Mouse (Mus musculus): ENCODE data around the gene Apeh. TPM values are rescaled to one million over a fixed set of nuclear protein-coding genes. Genes with fewer than 3 reads are reported as not detected.

Apeh gene
- polyA plus RNA-seq, 1 experiment from 2014 or later = 54.5 TPM

DNA sequence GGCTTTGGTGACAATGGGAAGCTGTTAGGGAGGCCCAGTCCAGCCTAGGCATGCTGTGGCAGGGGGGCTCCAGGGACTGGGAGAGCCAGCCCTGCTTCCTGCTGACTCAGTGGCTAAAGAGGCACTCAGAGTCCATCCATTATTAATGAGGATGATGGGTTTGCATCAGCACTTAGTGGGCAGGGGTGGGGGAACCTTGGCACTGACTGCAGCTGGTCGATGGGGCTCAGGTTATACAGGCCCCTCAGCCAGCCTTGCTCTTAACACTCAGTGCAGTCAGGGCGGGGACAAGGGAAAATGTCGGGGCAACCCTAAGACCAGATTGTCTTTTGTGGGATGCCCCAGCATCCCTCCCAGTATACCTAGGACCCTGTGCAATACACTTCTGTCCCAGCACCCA lies 32.3 kb downstream of the Apeh start:
- no peak overlapping the region for H3K27ac ChIP-seq (ENCODE audit: low read length)
- H3K4me2 ChIP-seq (ENCODE audit: low read depth, low read length) = no peak overlapping the region
- ATAC-seq (replicated peaks; ENCODE audit: extremely low read depth, insufficient read depth, low FRiP score) = no peak
- peaks cover 16% of the 10 kb centered on the region for H3K36me3 ChIP-seq (ENCODE audit: control insufficient read depth, insufficient read depth)
- whole genome bisulfite sequencing = 78% methylated on average over 3 of the region's 3 CpGs
- H3K4me1 ChIP-seq (ENCODE audit: control insufficient read depth, insufficient read depth, low read length) = peaks cover 5% of the 10 kb centered on the region; the same call in 1 of the 2 replicates
- H3K9ac ChIP-seq (ENCODE audit: low read length) = no peak overlapping the region
- H3K4me3 ChIP-seq (ENCODE audit: low read length) = no peak overlapping the region
- H3K9me3 ChIP-seq (replicated peaks; ENCODE audit: control insufficient read depth, low read length) = no peaks in the 10 kb centered on the region
- H3K27me3 ChIP-seq (ENCODE audit: control insufficient read depth, insufficient read depth, low read length) = no peaks in the 10 kb centered on the region

DNA sequence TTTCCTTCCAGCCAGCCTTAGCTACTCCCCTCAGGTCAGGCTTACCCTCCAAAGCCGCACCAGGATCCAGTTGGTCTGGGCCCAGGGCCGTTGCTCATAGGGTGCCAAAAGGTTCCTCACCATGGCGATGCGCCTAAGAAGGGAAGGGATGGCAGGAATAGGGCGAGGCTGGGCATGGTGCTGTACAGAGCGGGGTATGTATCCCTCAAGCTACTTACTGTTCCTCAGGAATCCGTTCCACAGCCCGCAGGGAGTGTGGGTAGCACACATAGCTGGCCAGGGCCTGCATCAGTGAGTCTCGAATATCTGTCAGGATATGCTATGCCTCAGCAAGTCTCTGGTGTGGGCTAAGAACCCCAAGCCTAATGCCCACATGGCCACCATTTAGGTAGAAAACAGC lies 36.1 kb downstream of the Apeh start:
- no peak overlapping the region for H3K4me2 ChIP-seq (ENCODE audit: low read depth, low read length)
- H3K36me3 ChIP-seq (ENCODE audit: control insufficient read depth, insufficient read depth) = peaks cover 22% of the 10 kb centered on the region
- 91% methylated on average over 9 of the region's 9 CpGs for WGBS
- H3K27ac ChIP-seq (ENCODE audit: low read length) = no peak overlapping the region
- H3K4me3 ChIP-seq (ENCODE audit: low read length) = no peak overlapping the region
- no peak for ATAC-seq (replicated peaks; ENCODE audit: extremely low read depth, insufficient read depth, low FRiP score)
- H3K9me3 ChIP-seq (replicated peaks; ENCODE audit: control insufficient read depth, low read length) = no peaks in the 10 kb centered on the region
- H3K27me3 ChIP-seq (ENCODE audit: control insufficient read depth, insufficient read depth, low read length) = no peaks in the 10 kb centered on the region
- peaks cover 9% of the 10 kb centered on the region for H3K4me1 ChIP-seq (ENCODE audit: control insufficient read depth, insufficient read depth, low read length)
- H3K9ac ChIP-seq (ENCODE audit: low read length) = no peak overlapping the region

DNA sequence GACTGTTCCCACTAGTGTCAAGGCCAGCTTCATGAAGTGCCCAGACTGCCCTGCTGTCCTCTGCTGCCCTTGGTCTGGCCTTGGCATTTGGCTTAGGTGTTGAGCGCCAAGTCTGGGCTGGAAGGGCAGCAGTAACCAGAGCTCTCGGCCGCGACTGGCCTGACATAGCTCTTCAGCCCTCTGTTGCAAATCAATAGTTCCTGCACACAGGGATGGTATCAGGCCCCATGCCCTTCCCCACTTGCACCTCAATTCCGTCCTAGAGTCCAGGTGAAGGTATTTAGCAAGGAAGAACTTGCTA lies 37.2 kb downstream of the Apeh start:
- no peaks in the 10 kb centered on the region for H3K9me3 ChIP-seq (replicated peaks; ENCODE audit: control insufficient read depth, low read length)
- 82% methylated on average over 5 of the region's 5 CpGs for WGBS
- no peak overlapping the region for H3K27ac ChIP-seq (ENCODE audit: low read length)
- H3K4me3 ChIP-seq (ENCODE audit: low read length) = no peak overlapping the region
- H3K4me1 ChIP-seq (ENCODE audit: control insufficient read depth, insufficient read depth, low read length) = peaks cover 18% of the 10 kb centered on the region
- ATAC-seq (replicated peaks; ENCODE audit: extremely low read depth, insufficient read depth, low FRiP score) = no peak
- H3K9ac ChIP-seq (ENCODE audit: low read length) = no peak overlapping the region
- H3K27me3 ChIP-seq (ENCODE audit: control insufficient read depth, insufficient read depth, low read length) = no peaks in the 10 kb centered on the region
- no peak overlapping the region for H3K4me2 ChIP-seq (ENCODE audit: low read depth, low read length)
- H3K36me3 ChIP-seq (ENCODE audit: control insufficient read depth, insufficient read depth) = peaks cover 17% of the 10 kb centered on the region

GRCm38 (mm10) chr9:108056361-108057261 lies 37.8 kb downstream of the Apeh start:
- H3K4me3 ChIP-seq (ENCODE audit: low read length) = no peak overlapping the region
- WGBS = 84% methylated on average over 28 of the region's 28 CpGs

GRCm38 (mm10) chr9:108055661-108056237 lies 38.7 kb downstream of the Apeh start:
- Histone ChIP-seq H3K9me3 (replicated peaks; ENCODE audit: control insufficient read depth, low read length) (no peaks in the 10 kb centered on the region), H3K9ac (ENCODE audit: low read length) (no peak overlapping the region), H3K36me3 (ENCODE audit: control insufficient read depth, insufficient read depth) (peaks cover 25% of the 10 kb centered on the region), H3K4me3 (ENCODE audit: low read length) (no peak overlapping the region), H3K4me2 (ENCODE audit: low read depth, low read length) (no peak overlapping the region), H3K27ac (ENCODE audit: low read length) (no peak overlapping the region), H3K27me3 (ENCODE audit: control insufficient read depth, insufficient read depth, low read length) (no peaks in the 10 kb centered on the region), H3K4me1 (ENCODE audit: control insufficient read depth, insufficient read depth, low read length) (peaks cover 18% of the 10 kb centered on the region)
- 89% methylated on average over 6 of the region's 6 CpGs for WGBS
- no peak for ATAC-seq (replicated peaks; ENCODE audit: extremely low read depth, insufficient read depth, low FRiP score)

More at GRCm38 (mm10) chr9:108056361-108057261, 37.8 kb downstream of the Apeh start:
- no peak for ATAC-seq (replicated peaks; ENCODE audit: extremely low read depth, insufficient read depth, low FRiP score)
- Histone ChIP-seq H3K4me2 (ENCODE audit: low read depth, low read length) (no peak overlapping the region), H3K27ac (ENCODE audit: low read length) (no peak overlapping the region), H3K27me3 (ENCODE audit: control insufficient read depth, insufficient read depth, low read length) (no peaks in the 10 kb centered on the region), H3K9me3 (replicated peaks; ENCODE audit: control insufficient read depth, low read length) (no peaks in the 10 kb centered on the region), H3K36me3 (ENCODE audit: control insufficient read depth, insufficient read depth) (peaks cover 17% of the 10 kb centered on the region), H3K9ac (ENCODE audit: low read length) (no peak overlapping the region), H3K4me1 (ENCODE audit: control insufficient read depth, insufficient read depth, low read length) (peaks cover 18% of the 10 kb centered on the region)

DNA sequence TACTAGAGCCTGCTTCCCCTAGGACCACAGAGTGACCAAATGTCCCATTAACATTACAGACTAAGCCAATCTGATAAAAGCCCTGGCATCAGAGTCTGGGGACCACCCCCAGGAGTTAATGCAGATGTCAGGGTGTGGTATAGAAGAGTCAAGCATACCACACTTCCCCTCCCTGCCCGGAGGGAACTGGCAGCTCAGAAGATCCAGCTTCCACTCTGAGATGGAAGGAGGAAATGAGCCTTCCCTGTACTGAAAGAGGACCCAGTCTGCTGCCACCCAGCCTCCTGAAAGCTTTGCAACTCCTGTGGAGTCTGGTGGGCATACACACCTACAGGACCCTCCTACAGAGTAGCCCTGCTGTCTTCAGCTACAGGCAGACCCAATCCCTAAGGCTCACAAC lies 39.3 kb downstream of the Apeh start:
- no peak overlapping the region for H3K4me2 ChIP-seq (ENCODE audit: low read depth, low read length)
- no peak overlapping the region for H3K4me3 ChIP-seq (ENCODE audit: low read length)
- H3K27ac ChIP-seq (ENCODE audit: low read length) = no peak overlapping the region
- ATAC-seq (replicated peaks; ENCODE audit: extremely low read depth, insufficient read depth, low FRiP score) = no peak
- H3K27me3 ChIP-seq (ENCODE audit: control insufficient read depth, insufficient read depth, low read length) = no peaks in the 10 kb centered on the region
- H3K36me3 ChIP-seq (ENCODE audit: control insufficient read depth, insufficient read depth) = peaks cover 25% of the 10 kb centered on the region
- no peaks in the 10 kb centered on the region for H3K9me3 ChIP-seq (replicated peaks; ENCODE audit: control insufficient read depth, low read length)
- H3K4me1 ChIP-seq (ENCODE audit: control insufficient read depth, insufficient read depth, low read length) = peaks cover 14% of the 10 kb centered on the region
- WGBS = 65% methylated on average over 1 of the region's 1 CpGs
- H3K9ac ChIP-seq (ENCODE audit: low read length) = no peak overlapping the region

DNA sequence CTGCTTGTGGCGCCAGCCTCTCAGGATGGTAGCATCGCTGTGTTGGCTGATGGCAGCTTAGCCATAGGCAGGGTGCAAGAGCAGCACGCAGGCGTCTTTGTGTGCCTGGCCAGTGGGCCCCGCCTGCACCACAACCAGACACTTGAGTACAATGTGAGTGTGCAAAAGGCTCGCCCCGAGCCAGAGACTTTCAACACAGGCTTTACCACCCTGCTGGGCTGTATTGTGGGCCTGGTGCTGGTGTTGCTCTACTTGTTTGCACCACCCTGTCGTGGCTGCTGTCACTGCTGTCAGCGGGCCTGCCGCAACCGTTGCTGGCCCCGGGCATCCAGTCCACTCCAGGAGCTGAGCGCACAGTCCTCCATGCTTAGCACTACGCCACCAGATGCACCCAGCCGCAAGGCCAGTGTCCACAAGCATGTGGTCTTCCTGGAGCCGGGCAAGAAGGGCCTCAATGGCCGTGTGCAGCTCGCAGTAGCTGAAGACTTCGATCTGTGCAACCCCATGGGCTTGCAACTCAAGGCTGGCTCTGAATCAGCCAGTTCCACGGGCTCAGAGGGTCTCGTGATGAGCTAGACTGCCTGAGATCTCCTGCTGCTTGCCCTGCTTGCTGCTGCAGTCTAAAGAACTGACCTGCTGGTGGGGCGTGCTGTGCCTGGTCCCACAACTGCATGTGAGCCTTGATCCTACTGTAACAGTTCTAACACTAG lies 39.9 kb downstream of the Apeh start:
- ATAC-seq (replicated peaks; ENCODE audit: extremely low read depth, insufficient read depth, low FRiP score) = no peak
- 87% methylated on average over 22 of the region's 22 CpGs for WGBS
- Histone ChIP-seq H3K27ac (ENCODE audit: low read length) (no peak overlapping the region), H3K27me3 (ENCODE audit: control insufficient read depth, insufficient read depth, low read length) (no peaks in the 10 kb centered on the region), H3K4me3 (ENCODE audit: low read length) (no peak overlapping the region), H3K9ac (ENCODE audit: low read length) (no peak overlapping the region), H3K9me3 (replicated peaks; ENCODE audit: control insufficient read depth, low read length) (no peaks in the 10 kb centered on the region), H3K36me3 (ENCODE audit: control insufficient read depth, insufficient read depth) (peaks cover 25% of the 10 kb centered on the region), H3K4me1 (ENCODE audit: control insufficient read depth, insufficient read depth, low read length) (peaks cover 19% of the 10 kb centered on the region), H3K4me2 (ENCODE audit: low read depth, low read length) (no peak overlapping the region)

DNA sequence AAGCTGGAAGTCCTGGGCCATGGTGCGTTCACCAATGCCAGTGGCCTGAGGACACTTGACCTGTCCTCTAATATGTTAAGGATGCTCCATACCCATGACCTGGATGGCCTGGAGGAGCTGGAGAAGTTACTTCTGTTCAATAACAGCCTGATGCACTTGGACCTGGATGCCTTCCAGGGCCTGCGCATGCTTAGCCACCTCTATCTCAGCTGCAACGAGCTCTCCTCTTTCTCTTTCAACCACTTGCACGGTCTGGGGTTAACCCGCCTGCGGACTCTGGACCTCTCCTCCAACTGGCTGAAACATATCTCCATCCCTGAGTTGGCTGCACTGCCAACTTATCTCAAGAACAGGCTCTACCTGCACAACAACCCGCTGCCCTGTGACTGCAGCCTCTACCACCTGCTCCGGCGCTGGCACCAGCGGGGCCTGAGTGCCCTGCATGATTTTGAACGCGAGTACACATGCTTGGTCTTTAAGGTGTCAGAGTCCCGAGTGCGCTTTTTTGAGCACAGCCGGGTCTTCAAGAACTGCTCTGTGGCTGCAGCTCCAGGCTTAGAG lies 40.7 kb downstream of the Apeh start:
- H3K9ac ChIP-seq (ENCODE audit: low read length) = no peak overlapping the region
- WGBS = 83% methylated on average over 15 of the region's 15 CpGs
- no peak overlapping the region for H3K4me2 ChIP-seq (ENCODE audit: low read depth, low read length)
- H3K27me3 ChIP-seq (ENCODE audit: control insufficient read depth, insufficient read depth, low read length) = no peaks in the 10 kb centered on the region
- H3K36me3 ChIP-seq (ENCODE audit: control insufficient read depth, insufficient read depth) = peaks cover 25% of the 10 kb centered on the region
- no peak overlapping the region for H3K4me3 ChIP-seq (ENCODE audit: low read length)
- H3K27ac ChIP-seq (ENCODE audit: low read length) = no peak overlapping the region
- H3K9me3 ChIP-seq (replicated peaks; ENCODE audit: control insufficient read depth, low read length) = no peaks in the 10 kb centered on the region
- no peak for ATAC-seq (replicated peaks; ENCODE audit: extremely low read depth, insufficient read depth, low FRiP score)
- peaks cover 19% of the 10 kb centered on the region for H3K4me1 ChIP-seq (ENCODE audit: control insufficient read depth, insufficient read depth, low read length)

Measured in heart, embryonic 16.5 days (tissue).